In the genomic region with DNA sequence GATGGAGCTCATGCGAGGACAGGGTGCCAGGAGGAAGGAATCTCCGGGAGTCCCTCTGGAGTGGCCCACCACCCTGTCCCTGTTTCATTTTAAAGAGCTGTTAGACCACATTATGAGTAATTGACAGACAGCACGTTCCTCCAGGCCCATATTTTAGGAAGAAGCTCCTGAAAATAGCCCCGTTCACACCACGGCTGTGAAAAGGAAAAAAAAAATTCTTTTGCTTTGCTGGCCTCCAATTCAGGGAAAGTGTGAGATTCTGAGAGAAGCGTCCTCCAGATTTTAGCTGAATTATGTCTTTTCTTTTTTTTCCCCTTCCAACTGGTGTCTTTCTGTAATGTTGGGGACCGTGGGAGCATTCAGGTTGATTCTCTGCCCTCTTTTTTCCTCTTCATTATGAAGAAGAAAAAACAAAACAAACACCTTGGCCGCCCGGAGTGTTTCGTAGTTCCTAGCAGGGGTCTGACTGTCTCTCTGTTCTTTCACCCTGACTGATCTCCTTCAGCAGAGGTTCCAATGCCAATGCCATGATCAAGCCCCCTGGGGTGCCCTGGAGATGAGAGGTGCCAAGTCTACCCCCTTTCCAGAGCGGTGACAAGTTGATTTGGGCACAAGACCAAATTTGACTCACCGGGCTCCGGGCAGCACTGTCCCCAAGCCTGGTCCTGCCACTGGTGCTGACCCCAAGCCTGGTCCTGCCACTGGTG, we compare ENCODE assay signal across 7 mouse cellular contexts.
DNase-seq lines count a peak whose midpoint lies in the region; ATAC-seq lines count a peak whose summit lies in the region.

No protein-coding gene starts in this region.

- no peaks in the 10 kb centered on the region for H3K36me3 ChIP-seq in heart, embryonic 12.5 days
- no peaks in the 10 kb centered on the region for H3K36me3 ChIP-seq in midbrain, embryonic 10.5 days
- no peaks in the 10 kb centered on the region for H3K36me3 ChIP-seq in midbrain, embryonic 11.5 days (ENCODE audit: control insufficient read depth, insufficient read depth, low read length)
- no peaks in the 10 kb centered on the region for H3K36me3 ChIP-seq in forebrain, embryonic 15.5 days

- ATAC-seq in heart, embryonic 12.5 days (ENCODE audit: insufficient number of reproducible peaks, low FRiP score) = no peak
- ATAC-seq in midbrain, embryonic 11.5 days (ENCODE audit: low FRiP score) = no peak
- ATAC-seq in forebrain, embryonic 15.5 days (replicated peaks) = no peak

- 70% methylated on average over 13 of the region's 13 CpGs for WGBS in heart, embryonic 12.5 days
- 81% methylated on average over 13 of the region's 13 CpGs for WGBS in midbrain, embryonic 10.5 days
- WGBS in midbrain, embryonic 11.5 days = 78% methylated on average over 13 of the region's 13 CpGs
- 56% methylated on average over 13 of the region's 13 CpGs for WGBS in forebrain, embryonic 15.5 days

- DNase-seq in heart, adult 9 months (ENCODE audit: low spot score in 2 of 2) = no peak
- DNase-seq in midbrain, embryonic 10.5 days (ENCODE audit: low spot score) = no peak
- DNase-seq in midbrain, embryonic 11.5 days (ENCODE audit: low spot score, missing footprints) = no peak
- peak; percentile 28 to 62 for DNase-seq in right cerebral cortex, postnatal 36 days (ENCODE audit: low spot score in 2 of 2)
- DNase-seq in kidney, adult 18-20 months = no peak

- no peak overlapping the region for H3K9ac ChIP-seq in heart, embryonic 12.5 days
- no peak overlapping the region for H3K9ac ChIP-seq in midbrain, embryonic 11.5 days (ENCODE audit: low read length)
- H3K9ac ChIP-seq in forebrain, embryonic 15.5 days (replicated peaks) = no peak overlapping the region

- no peaks in the 10 kb centered on the region for H3K9me3 ChIP-seq in heart, embryonic 12.5 days (replicated peaks)
- no peaks in the 10 kb centered on the region for H3K9me3 ChIP-seq in midbrain, embryonic 10.5 days (replicated peaks)
- H3K9me3 ChIP-seq in midbrain, embryonic 11.5 days (ENCODE audit: control insufficient read depth, low read length) = no peaks in the 10 kb centered on the region
- H3K9me3 ChIP-seq in forebrain, embryonic 15.5 days = no peaks in the 10 kb centered on the region

- peaks cover 46% of the 10 kb centered on the region for H3K4me1 ChIP-seq in heart, embryonic 12.5 days (replicated peaks)
- peaks cover 46% of the 10 kb centered on the region for H3K4me1 ChIP-seq in midbrain, embryonic 10.5 days
- peaks cover 7% of the 10 kb centered on the region for H3K4me1 ChIP-seq in midbrain, embryonic 11.5 days (ENCODE audit: control insufficient read depth, insufficient read depth, low read length)
- H3K4me1 ChIP-seq in forebrain, embryonic 15.5 days = peaks cover 33% of the 10 kb centered on the region

- no peak overlapping the region for H3K4me2 ChIP-seq in heart, embryonic 12.5 days
- H3K4me2 ChIP-seq in midbrain, embryonic 11.5 days = no peak overlapping the region
- H3K4me2 ChIP-seq in forebrain, embryonic 15.5 days (replicated peaks) = no peak overlapping the region

- no peak overlapping the region for H3K4me3 ChIP-seq in heart, embryonic 12.5 days
- no peak overlapping the region for H3K4me3 ChIP-seq in midbrain, embryonic 10.5 days
- no peak overlapping the region for H3K4me3 ChIP-seq in midbrain, embryonic 11.5 days (ENCODE audit: low read depth, low read length)
- no peak overlapping the region for H3K4me3 ChIP-seq in forebrain, embryonic 15.5 days

- no peaks in the 10 kb centered on the region for H3K27me3 ChIP-seq in heart, embryonic 12.5 days (replicated peaks)
- peaks cover 25% of the 10 kb centered on the region; the same call in 1 of the 2 replicates for H3K27me3 ChIP-seq in midbrain, embryonic 10.5 days (ENCODE audit: low read depth, poor library complexity, severe bottlenecking)
- H3K27me3 ChIP-seq in midbrain, embryonic 11.5 days (ENCODE audit: control insufficient read depth, insufficient read depth, low read length) = no peaks in the 10 kb centered on the region
- H3K27me3 ChIP-seq in forebrain, embryonic 15.5 days = no peaks in the 10 kb centered on the region; the same call in 1 of the 2 replicates

- peak overlapping the region; percentile 35; the same call in 1 of the 2 replicates for H3K27ac ChIP-seq in heart, embryonic 12.5 days (ENCODE audit: poor library complexity, severe bottlenecking)
- peak overlapping the region; percentile 74 for H3K27ac ChIP-seq in midbrain, embryonic 10.5 days (replicated peaks)
- no peak overlapping the region for H3K27ac ChIP-seq in midbrain, embryonic 11.5 days (ENCODE audit: low read depth, low read length)
- H3K27ac ChIP-seq in forebrain, embryonic 15.5 days (replicated peaks) = peak overlapping the region; percentile 71

Comparison
In these comparisons a context has a peak if more than half of its experiments do, and no peak if none do; other contexts are left out.
1. DNase-seq: peak in right cerebral cortex, postnatal 36 days (2 of 2); none in heart, adult 9 months (0 of 2), midbrain, embryonic 10.5 days (single experiment), midbrain, embryonic 11.5 days (single experiment) and kidney, adult 18-20 months (single experiment).